In genomic region chr14:124675654-124676505, GRCm38 (mm10) we compare ENCODE assay signal across 9 mouse cellular contexts. TPM values are rescaled to one million over a fixed set of nuclear protein-coding genes. Genes with fewer than 3 reads are reported as not detected.
A peak's percentile ranks its signal among the peaks of the same experiment; 100 is the strongest.
DNase-seq lines count a peak whose midpoint lies in the region; ATAC-seq and TF ChIP-seq lines count a peak whose summit lies in the region.
"Had no signal": no experiment of that assay in that cellular context is flagged by ENCODE, and none has a peak within 500 bp of the region (broad histone marks: within the 10 kb centered on the region; RNA-seq: fewer than 3 reads in every experiment).

No protein-coding gene starts in this region.

- H3K36me3 ChIP-seq in forebrain, embryonic 14.5 days (ENCODE audit: control insufficient read depth, insufficient read depth, low read length) = no peaks in the 10 kb centered on the region
- H3K36me3 ChIP-seq in intestine, embryonic 15.5 days = no peaks in the 10 kb centered on the region
- no peaks in the 10 kb centered on the region for H3K36me3 ChIP-seq in liver, postnatal 0 days (replicated peaks; ENCODE audit: insufficient read depth, low read length)
- H3K36me3 ChIP-seq in stomach, embryonic 15.5 days = no peaks in the 10 kb centered on the region

- H3K27ac ChIP-seq in forebrain, embryonic 14.5 days (ENCODE audit: low read depth, low read length) = no peak overlapping the region
- no peak overlapping the region for H3K27ac ChIP-seq in intestine, embryonic 15.5 days
- H3K27ac ChIP-seq in liver, postnatal 0 days (ENCODE audit: low read depth) = no peak overlapping the region
- no peak overlapping the region for H3K27ac ChIP-seq in stomach, embryonic 15.5 days
- H3K27ac ChIP-seq: liver, embryonic 14.5 days had no signal

- H3K27me3 ChIP-seq in forebrain, embryonic 14.5 days (replicated peaks; ENCODE audit: control insufficient read depth, insufficient read depth, low read length) = no peaks in the 10 kb centered on the region
- H3K27me3 ChIP-seq in intestine, embryonic 15.5 days (replicated peaks) = 0 out of 2 replicates have a peak, but pooled peaks cover 5% of the 10 kb centered on the region
- H3K27me3 ChIP-seq in liver, postnatal 0 days (ENCODE audit: insufficient read depth, low read length) = peaks cover 21% of the 10 kb centered on the region
- H3K27me3 ChIP-seq in stomach, embryonic 15.5 days (replicated peaks) = no peaks in the 10 kb centered on the region

- H3K4me2 ChIP-seq in forebrain, embryonic 14.5 days (ENCODE audit: low read length) = peak overlapping the region; percentile 90
- H3K4me2 ChIP-seq in intestine, embryonic 15.5 days (replicated peaks) = peak overlapping the region; percentile 85
- peak overlapping the region; percentile 47 for H3K4me2 ChIP-seq in liver, postnatal 0 days (ENCODE audit: low read depth, low read length)
- H3K4me2 ChIP-seq in stomach, embryonic 15.5 days = peak overlapping the region; percentile 76

- peak; percentile 30 for DNase-seq in Muller cell, postnatal 12 days (ENCODE audit: inconsistent ontology term)
- DNase-seq in forebrain, embryonic 14.5 days (ENCODE audit: low spot score) = peak; percentile 51
- DNase-seq in liver, postnatal 0 days = no peak
- no peak for DNase-seq in kidney, adult 18-20 months
- DNase-seq in gastrocnemius, adult 18-20 months (ENCODE audit: low spot score) = no peak

- no peak for TF ChIP-seq EP300 in liver, postnatal 0 days (IDR thresholded peaks at IDR 0.05; ENCODE audit: low read depth)

- peak; percentile 64 for ATAC-seq in cerebellum, adult (ENCODE audit: insufficient number of reproducible peaks, low FRiP score, low TSS enrichment)
- ATAC-seq in forebrain, embryonic 14.5 days = peak; percentile 40
- peak; percentile 48 for ATAC-seq in intestine, embryonic 15.5 days
- ATAC-seq in liver, postnatal 0 days = no peak
- ATAC-seq in stomach, embryonic 15.5 days (ENCODE audit: insufficient read depth, low FRiP score, low read depth) = no peak

- TF ChIP-seq CTCF in liver, postnatal 0 days (IDR thresholded peaks at IDR 0.05; ENCODE audit: low read depth) = no peak

- peak overlapping the region; percentile 42 for H3K4me3 ChIP-seq in forebrain, embryonic 14.5 days (ENCODE audit: low read depth, low read length)
- peak overlapping the region; percentile 38 for H3K4me3 ChIP-seq in intestine, embryonic 15.5 days (replicated peaks)
- H3K4me3 ChIP-seq in liver, postnatal 0 days (ENCODE audit: low read depth, low read length) = no peak overlapping the region
- peak overlapping the region; percentile 39 for H3K4me3 ChIP-seq in stomach, embryonic 15.5 days (replicated peaks)

- 7% methylated on average over 23 of the region's 23 CpGs for WGBS in forebrain, embryonic 14.5 days
- WGBS in intestine, embryonic 15.5 days = 25% methylated on average over 23 of the region's 23 CpGs
- WGBS in liver, postnatal 0 days (ENCODE audit: insufficient replicate concordance) = 24% methylated on average over 23 of the region's 23 CpGs
- WGBS in stomach, embryonic 15.5 days = 15% methylated on average over 23 of the region's 23 CpGs

- no peaks in the 10 kb centered on the region for H3K9me3 ChIP-seq in forebrain, embryonic 14.5 days (replicated peaks; ENCODE audit: control insufficient read depth, low read length)
- no peaks in the 10 kb centered on the region for H3K9me3 ChIP-seq in intestine, embryonic 15.5 days
- no peaks in the 10 kb centered on the region for H3K9me3 ChIP-seq in liver, postnatal 0 days (ENCODE audit: low read length)
- H3K9me3 ChIP-seq in stomach, embryonic 15.5 days = no peaks in the 10 kb centered on the region

- peak overlapping the region; percentile 70 for H3K9ac ChIP-seq in forebrain, embryonic 14.5 days (ENCODE audit: low read length)
- no peak overlapping the region for H3K9ac ChIP-seq in intestine, embryonic 15.5 days
- H3K9ac ChIP-seq in liver, postnatal 0 days (replicated peaks) = no peak overlapping the region
- H3K9ac ChIP-seq in stomach, embryonic 15.5 days = no peak overlapping the region
- H3K9ac ChIP-seq: liver, embryonic 14.5 days had no signal

- peaks cover 10% of the 10 kb centered on the region for H3K4me1 ChIP-seq in forebrain, embryonic 14.5 days (ENCODE audit: control insufficient read depth, insufficient read depth, low read length)
- peaks cover 14% of the 10 kb centered on the region; the same call in 1 of the 2 replicates for H3K4me1 ChIP-seq in intestine, embryonic 15.5 days (replicated peaks)
- no peaks in the 10 kb centered on the region for H3K4me1 ChIP-seq in liver, postnatal 0 days (ENCODE audit: insufficient read depth)
- H3K4me1 ChIP-seq in stomach, embryonic 15.5 days = peaks cover 8% of the 10 kb centered on the region; the same call in 1 of the 2 replicates

RNA-seq across cellular contexts. Expression of gene Fgf14, which starts 1.0 kb away (rescaled TPM):
- polyA plus RNA-seq in forebrain, embryonic 14.5 days (2014; fragmentation: Nextera tagmentation; extraction: Ambion mirVana) = 18.9 and 27.6 TPM in 2 replicates
- polyA plus RNA-seq in intestine, embryonic 15.5 days (2015; fragmentation: Nextera tagmentation; extraction: Ambion mirVana) = 1.0 and 1.2 TPM in 2 replicates
- not detected in 2 replicates for polyA plus RNA-seq in liver, postnatal 0 days (2015; fragmentation: Nextera tagmentation; extraction: Ambion mirVana)
- polyA plus RNA-seq in stomach, embryonic 15.5 days (2015; fragmentation: Nextera tagmentation; extraction: Ambion mirVana) = 1.5 and 1.9 TPM in 2 replicates
- total RNA-seq in gastrocnemius, adult 18-20 months (2021) = not detected
- polyA plus RNA-seq: liver, embryonic 14.5 days had no signal

Comparison
In these comparisons a context has a peak if more than half of its experiments do, and no peak if none do; other contexts are left out.
1. DNase-seq: peak in Muller cell, postnatal 12 days (single experiment) and forebrain, embryonic 14.5 days (single experiment); none in liver, postnatal 0 days (single experiment), kidney, adult 18-20 months (single experiment) and gastrocnemius, adult 18-20 months (single experiment).
2. ATAC-seq: peak in cerebellum, adult (single experiment), forebrain, embryonic 14.5 days (single experiment) and intestine, embryonic 15.5 days (single experiment); none in liver, postnatal 0 days (single experiment) and stomach, embryonic 15.5 days (single experiment).
3. Peak in every context shown above with its lines, with median percentiles within 50 percentile points of each other: H3K4me2 ChIP-seq.